Mouse (Mus musculus): ENCODE measurements around the gene Sf1.

- TF ChIP-seq EP300 (IDR thresholded peaks at IDR 0.05; ENCODE audit: low read depth) (no peak), CTCF (IDR thresholded peaks at IDR 0.05; ENCODE audit: low read depth) (no peak)
These were observed 20.0 kb downstream of the Sf1 start for GRCm38 (mm10) chr19:6383470-6383869.

All from liver, embryonic 14.5 days (tissue).